Mouse (Mus musculus) E14TG2a.4 (cell line): ENCODE measurements around the gene Neu3.
A peak's percentile ranks its signal among the peaks of the same experiment; 100 is the strongest.

Source experiments
- CTCF ChIP-seq: conservative IDR thresholded peaks from 2 replicates; pipeline ENCODE4 v1.5.1; 2014; ENCODE audit warnings: low read length
- NANOG ChIP-seq: IDR thresholded peaks from 2 replicates; pipeline ENCODE4 v1.6.1; 2014; ENCODE audit warnings: borderline replicate concordance, low read length, mixed read lengths

DNA sequence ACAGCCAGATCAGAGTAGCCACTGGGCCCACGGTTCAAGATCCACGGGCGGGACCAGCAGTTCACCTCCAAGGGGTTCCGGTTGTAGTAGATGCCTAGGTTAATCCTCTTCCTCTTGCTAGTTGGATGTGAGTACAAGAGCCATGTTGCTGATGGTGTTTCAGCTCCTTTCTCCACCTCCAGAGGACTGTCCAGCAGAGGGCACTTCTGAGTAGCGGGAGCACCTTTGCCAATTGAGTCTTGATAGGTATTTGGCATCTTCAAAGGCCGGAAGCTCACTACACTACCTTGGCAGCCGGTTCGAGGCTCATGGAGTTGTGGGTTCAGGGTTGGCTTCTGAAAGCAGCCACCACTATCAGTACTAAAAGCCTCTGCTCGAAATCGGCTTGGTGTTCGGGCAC, 14.8 kb downstream of the Neu3 start:
- TF ChIP-seq CTCF, result peak; percentile 26
- TF ChIP-seq NANOG, result no peak
